Mouse (Mus musculus): ENCODE results near the gene Tagln. TPM values are rescaled to one million over a fixed set of nuclear protein-coding genes. Genes with fewer than 3 reads are reported as not detected.

Gene Tagln
- polyA plus RNA-seq (2012; rRNA removed) = 50.0 and 75.2 TPM in 2 replicates

DNA sequence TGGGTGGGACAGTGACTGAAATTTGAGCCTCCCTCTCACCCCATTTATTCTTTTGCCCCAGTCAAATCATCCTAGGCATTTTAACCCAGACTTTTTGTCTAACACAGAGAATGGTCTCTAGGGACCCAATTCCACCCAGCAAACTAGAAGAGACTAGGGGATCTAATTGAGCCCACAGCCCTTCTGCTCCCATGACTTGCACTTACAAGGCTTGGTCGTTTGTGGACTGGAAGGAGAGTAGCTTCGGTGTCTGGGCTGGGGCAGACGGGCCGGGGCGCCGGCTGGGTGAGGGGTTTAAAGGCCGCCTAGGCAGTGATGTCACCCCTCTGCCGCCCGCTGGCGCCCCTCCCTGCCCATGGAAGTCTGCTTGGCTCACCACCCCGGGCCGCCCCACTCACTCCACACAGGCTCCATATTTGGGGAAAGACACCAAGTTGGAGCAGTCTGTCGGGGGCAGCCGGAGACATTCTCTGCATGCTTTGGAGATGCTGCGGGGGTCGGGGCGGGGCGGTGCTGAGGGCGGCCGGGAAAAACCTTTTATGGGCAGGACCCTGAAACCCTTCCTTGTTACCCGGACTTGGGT lies at the start of gene Tagln:
Gene Tagln, minus strand, starts transcription at position 431 of the 583 bp plus-strand sequence.

DNA sequence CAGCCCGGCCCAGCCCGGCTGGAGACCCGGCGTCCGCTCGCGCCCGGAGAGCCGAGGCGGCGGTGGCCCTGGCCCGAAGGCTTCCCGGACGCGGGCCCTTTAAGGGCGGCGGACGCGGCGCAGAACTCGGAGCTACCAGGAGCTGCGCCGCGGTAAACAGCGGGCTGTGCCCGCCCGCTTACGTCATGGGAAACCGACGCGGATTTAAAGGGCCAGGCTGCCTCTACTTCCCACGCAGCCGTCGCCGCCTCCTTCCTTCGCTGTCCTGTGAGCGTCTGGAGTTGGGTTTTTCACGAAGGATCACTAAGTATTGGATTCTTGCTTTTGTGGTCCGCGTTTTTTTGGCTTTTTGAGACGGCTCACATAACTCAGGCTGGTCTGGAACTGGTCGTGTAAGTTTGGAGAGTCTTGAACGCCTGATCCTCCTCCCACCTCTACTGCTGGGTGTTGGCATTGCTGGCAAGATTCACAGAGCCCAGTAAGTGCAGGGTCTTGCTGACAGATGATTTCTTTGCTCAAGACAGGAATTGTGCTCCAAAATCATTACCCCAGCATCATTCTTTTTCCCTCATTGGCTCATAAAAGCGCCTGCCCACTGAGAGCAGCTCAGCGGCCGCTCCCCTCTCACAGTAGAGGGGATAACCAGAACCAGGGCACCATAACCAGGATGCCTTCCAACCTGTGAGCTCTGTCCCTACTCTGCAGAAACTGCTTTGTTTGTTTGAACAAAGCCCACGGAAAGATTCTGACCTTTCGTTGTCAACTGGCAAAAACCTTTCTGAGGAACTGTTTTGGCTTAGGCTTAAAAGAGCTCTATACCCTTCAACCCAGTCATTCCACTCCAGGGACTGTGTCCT lies 19.5 kb upstream of the Tagln start, which contains the start of gene Sidt2:
Gene Sidt2, minus strand, starts transcription at position 152 of the 857 bp plus-strand sequence.

GRCm38 (mm10) chr9:45906355-45907077 lies 29.3 kb downstream of the Tagln start, which contains the start of the genes Pcsk7 and Rnf214:
Gene Pcsk7 (plus strand): TSS chr9:45906497.
Gene Rnf214 (minus strand): TSS chr9:45906911.

Other genes starting within 250 kb of the Tagln start
- gene Cep164, start 107.4 kb downstream of the Tagln start, polyA plus RNA-seq (2012; rRNA removed) = 29.3 and 46.6 TPM in 2 replicates
- 12.8 and 19.4 TPM in 2 replicates for gene Bace1, start 97.5 kb downstream of the Tagln start, polyA plus RNA-seq (2012; rRNA removed)
- gene Pcsk7, start 29.6 kb downstream of the Tagln start, polyA plus RNA-seq (2012; rRNA removed) = 21.8 and 27.5 TPM in 2 replicates
- 38.8 and 52.5 TPM in 2 replicates for gene Rnf214, start 29.1 kb downstream of the Tagln start, polyA plus RNA-seq (2012; rRNA removed)
- gene Sidt2, start 19.2 kb upstream of the Tagln start, polyA plus RNA-seq (2012; rRNA removed) = 24.1 and 55.3 TPM in 2 replicates
- 125 and 146 TPM in 2 replicates for gene Pafah1b2, start 76.6 kb upstream of the Tagln start, polyA plus RNA-seq (2012; rRNA removed)
- 11.5 and 16.2 TPM in 2 replicates for gene Sik3, start 76.8 kb upstream of the Tagln start, polyA plus RNA-seq (2012; rRNA removed)

Data from central nervous system, embryonic 11.5 days (tissue).